Mouse (Mus musculus) limb, embryonic 13.5 days (tissue): ENCODE data around the gene Bbs1. TPM values are rescaled to one million over a fixed set of nuclear protein-coding genes. Genes with fewer than 3 reads are reported as not detected.
A peak's percentile ranks its signal among the peaks of the same experiment; 100 is the strongest.
"Not testable (repeated sequence)": the region's sequence is repeated elsewhere in the genome, so short reads cannot be mapped to it uniquely, and the experiment has no call there.

Experiments used
- ATAC-seq: fragments of 200-750 bp; cut with Nextera tagmentation; 2 replicates; pipeline ENCODE4 v1.8.0; 2017; ENCODE audit warnings: low read depth, moderate number of reproducible peaks, moderate TSS enrichment; ENCODE audit not compliant: low FRiP score
- H3K27ac ChIP-seq: fragments of 300-500 bp; sonication (generic); 2 replicates; pipeline ENCODE4 v1.5.1; 2015; ENCODE audit warnings: inconsistent platforms, mild to moderate bottlenecking, moderate library complexity
- H3K27me3 ChIP-seq: fragments of 300-500 bp; sonication (generic); 2 replicates; pipeline ENCODE4 v1.6.1; 2015; ENCODE audit warnings: mild to moderate bottlenecking, inconsistent platforms
- H3K36me3 ChIP-seq: fragments of 300-500 bp; sonication (generic); 2 replicates; pipeline ENCODE4 v1.6.1; 2015; ENCODE audit warnings: inconsistent platforms, mild to moderate bottlenecking, moderate library complexity
- H3K4me1 ChIP-seq: fragments of 300-500 bp; sonication (generic); 2 replicates; pipeline ENCODE4 v1.6.1; 2015; ENCODE audit warnings: inconsistent platforms
- H3K4me2 ChIP-seq: fragments of 300-500 bp; sonication (generic); replicated peaks from 2 replicates; pipeline ENCODE4 v1.6.1; 2015; ENCODE audit warnings: inconsistent platforms, mild to moderate bottlenecking, moderate library complexity
- H3K4me3 ChIP-seq: fragments of 300-500 bp; sonication (generic); 2 replicates; pipeline ENCODE4 v1.5.1; 2015; ENCODE audit warnings: moderate library complexity, mild to moderate bottlenecking, inconsistent platforms
- H3K9ac ChIP-seq: fragments of 300-500 bp; sonication (generic); 2 replicates; pipeline ENCODE4 v1.6.1; 2015; ENCODE audit warnings: mild to moderate bottlenecking, inconsistent platforms
- H3K9me3 ChIP-seq: fragments of 300-500 bp; sonication (generic); 2 replicates; pipeline ENCODE4 v1.6.1; 2016; ENCODE audit warnings: inconsistent platforms
- WGBS: fragments of 180-500 bp; shearing (Covaris S2); methylation state at CpG from one replicate; pipeline ENCODE4 v1.1.7; 2015; 5-methylcytosine and 5-hydroxymethylcytosine counted together
- polyA plus RNA-seq: library from polyadenylated mRNA; unstranded; fragments of >200 nt; fragmentation: Nextera tagmentation; extraction: Ambion mirVana; gene quantifications from 2 replicates; pipeline ENCODE4 v1.2.1, GENCODE M21; 2015

Bbs1 gene
- polyA plus RNA-seq, 1 experiment from 2014 or later: 3.5 TPM

GRCm38 (mm10) chr19:4878405-4879323, 27.8 kb downstream of the Bbs1 start, which contains the start of gene Zdhhc24:
TSS of gene Zdhhc24 (plus strand) at chr19:4878668.
- WGBS: under 1% methylated on average over 52 of the region's 52 CpGs
- H3K4me1 ChIP-seq: peaks cover 15% of the 10 kb centered on the region
- ATAC-seq: peak; percentile 98
- no peaks in the 10 kb centered on the region for H3K9me3 ChIP-seq
- H3K27me3 ChIP-seq: peaks cover 5% of the 10 kb centered on the region; the same call in 1 of the 2 replicates
- H3K4me2 ChIP-seq: peak within 1 kb of the TSS; percentile 90
- H3K9ac ChIP-seq: peak within 1 kb of the TSS; percentile 84
- H3K4me3 ChIP-seq: peak within 1 kb of the TSS; percentile 97
- peaks cover 10% of the 10 kb centered on the region; the same call in 1 of the 2 replicates for H3K36me3 ChIP-seq
- peak within 1 kb of the TSS; percentile 58 for H3K27ac ChIP-seq

DNA sequence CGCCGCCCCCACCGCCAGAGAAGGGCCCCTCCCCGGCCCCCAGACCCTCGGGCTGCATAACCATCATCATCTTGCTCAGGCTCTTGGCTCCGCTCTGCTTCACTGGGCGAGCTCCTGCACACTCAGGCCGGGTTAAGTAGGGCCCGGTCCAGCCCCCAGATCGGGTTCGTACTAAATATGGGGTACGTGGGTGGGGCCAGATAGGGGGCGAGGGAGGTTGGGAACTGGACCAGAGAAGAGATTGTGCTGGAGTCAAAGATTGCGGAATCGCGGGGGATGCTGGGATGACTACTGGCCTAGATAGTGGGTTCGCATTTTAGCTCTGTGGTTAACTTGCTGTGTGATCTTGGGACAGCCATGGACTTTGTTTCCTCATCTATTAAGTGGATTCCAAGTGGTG, 28.6 kb downstream of the Bbs1 start, which contains the start of gene Actn3:
Actn3 (minus strand) TSS at position 125 of the 400 bp plus-strand sequence.
- ATAC-seq: peak; percentile 5; the same call in 1 of the 2 replicates
- peaks cover 5% of the 10 kb centered on the region; the same call in 1 of the 2 replicates for H3K27me3 ChIP-seq
- H3K9ac ChIP-seq: peak within 1 kb of the TSS; percentile 84
- 2% methylated on average over 17 of the region's 17 CpGs for WGBS
- peak within 1 kb of the TSS; percentile 97 for H3K4me3 ChIP-seq
- H3K27ac ChIP-seq: peak within 1 kb of the TSS; percentile 58
- peak within 1 kb of the TSS; percentile 90 for H3K4me2 ChIP-seq
- no peaks in the 10 kb centered on the region for H3K9me3 ChIP-seq
- 0 out of 2 replicates have a peak, but pooled peaks cover 3% of the 10 kb centered on the region for H3K36me3 ChIP-seq
- peaks cover 15% of the 10 kb centered on the region for H3K4me1 ChIP-seq

GRCm38 (mm10) chr19:4876755-4877154, 29.7 kb downstream of the Bbs1 start:
- no peak overlapping the region for H3K9ac ChIP-seq
- peak overlapping the region; percentile 90; the same call in 1 of the 2 replicates for H3K4me2 ChIP-seq
- 66% methylated on average over 3 of the region's 3 CpGs for WGBS
- H3K4me1 ChIP-seq: peaks cover 15% of the 10 kb centered on the region
- no peak overlapping the region for H3K27ac ChIP-seq
- H3K36me3 ChIP-seq: no peaks in the 10 kb centered on the region
- ATAC-seq: no peak
- H3K27me3 ChIP-seq: peaks cover 5% of the 10 kb centered on the region; the same call in 1 of the 2 replicates
- H3K9me3 ChIP-seq: no peaks in the 10 kb centered on the region
- no peak overlapping the region for H3K4me3 ChIP-seq

GRCm38 (mm10) chr19:4876241-4876640, 30.2 kb downstream of the Bbs1 start:
- Histone ChIP-seq H3K4me2 (no peak overlapping the region), H3K4me1 (peaks cover 15% of the 10 kb centered on the region), H3K36me3 (no peaks in the 10 kb centered on the region), H3K27ac (no peak overlapping the region), H3K27me3 (peaks cover 5% of the 10 kb centered on the region; the same call in 1 of the 2 replicates), H3K4me3 (no peak overlapping the region), H3K9ac (no peak overlapping the region), H3K9me3 (no peaks in the 10 kb centered on the region)
- 75% methylated on average over 2 of the region's 4 CpGs for WGBS
- no peak for ATAC-seq

DNA sequence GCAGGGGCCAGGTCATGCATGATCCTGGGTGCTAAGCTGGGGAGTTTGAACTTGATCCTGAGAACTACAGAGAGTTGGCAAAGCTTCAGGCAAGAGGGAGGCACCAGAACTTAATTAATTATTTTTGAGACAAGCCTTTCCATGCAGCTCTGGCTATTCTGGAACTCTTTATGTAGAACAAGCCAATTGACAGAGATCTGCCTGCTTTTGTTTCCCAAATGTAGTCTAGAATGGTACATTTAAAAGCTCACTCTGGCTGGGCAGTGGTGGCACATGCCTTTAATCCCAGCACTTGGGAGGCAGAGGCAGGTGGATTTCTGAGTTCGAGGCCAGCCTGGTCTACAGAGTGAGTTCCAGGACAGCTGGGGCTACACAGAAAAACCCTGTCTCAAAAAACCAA, 31.8 kb downstream of the Bbs1 start:
- 85% methylated on average over 1 of the region's 1 CpGs for WGBS
- not testable (repeated sequence) for H3K9ac ChIP-seq, H3K4me2 ChIP-seq, H3K4me3 ChIP-seq, H3K9me3 ChIP-seq, H3K27me3 ChIP-seq, ATAC-seq, H3K36me3 ChIP-seq, H3K27ac ChIP-seq
- peaks cover 15% of the 10 kb centered on the region for H3K4me1 ChIP-seq

DNA sequence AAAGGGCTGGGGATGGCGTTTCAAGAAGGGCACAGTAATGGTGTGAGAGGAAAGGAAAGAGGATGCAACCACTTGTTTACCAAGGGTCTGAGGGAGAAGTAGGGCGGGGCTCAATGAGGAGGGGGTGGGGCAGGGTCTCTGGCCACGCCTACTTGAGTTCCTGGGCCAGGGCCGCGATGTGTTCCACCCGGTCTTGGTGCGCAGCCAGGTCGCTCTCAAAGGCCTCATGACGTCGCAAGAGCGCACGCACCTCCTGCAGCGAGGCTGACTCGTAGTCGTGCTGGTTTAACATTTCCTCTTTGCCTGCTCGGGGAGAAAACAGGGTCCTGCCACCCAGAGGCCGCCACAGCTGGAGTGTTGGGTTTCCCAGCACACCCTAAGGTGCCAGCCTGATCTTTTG, 41.3 kb downstream of the Bbs1 start:
- peak overlapping the region; percentile 41 for H3K4me2 ChIP-seq
- ATAC-seq: no peak
- peaks cover 4% of the 10 kb centered on the region for H3K36me3 ChIP-seq
- H3K9me3 ChIP-seq: no peaks in the 10 kb centered on the region
- H3K27ac ChIP-seq: no peak overlapping the region
- H3K4me1 ChIP-seq: peaks cover 5% of the 10 kb centered on the region; the same call in 1 of the 2 replicates
- H3K27me3 ChIP-seq: peaks cover 26% of the 10 kb centered on the region
- 4% methylated on average over 17 of the region's 17 CpGs for WGBS
- peak overlapping the region; percentile 15; the same call in 1 of the 2 replicates for H3K4me3 ChIP-seq
- no peak overlapping the region for H3K9ac ChIP-seq

GRCm38 (mm10) chr19:4863048-4863447, 43.4 kb downstream of the Bbs1 start:
- ATAC-seq: no peak
- 80% methylated on average over 6 of the region's 6 CpGs for WGBS
- H3K9ac ChIP-seq: no peak overlapping the region
- peaks cover 5% of the 10 kb centered on the region; the same call in 1 of the 2 replicates for H3K4me1 ChIP-seq
- no peak overlapping the region for H3K27ac ChIP-seq
- no peak overlapping the region for H3K4me3 ChIP-seq
- H3K27me3 ChIP-seq: peaks cover 22% of the 10 kb centered on the region
- no peaks in the 10 kb centered on the region for H3K9me3 ChIP-seq
- H3K36me3 ChIP-seq: peaks cover 7% of the 10 kb centered on the region
- no peak overlapping the region for H3K4me2 ChIP-seq

DNA sequence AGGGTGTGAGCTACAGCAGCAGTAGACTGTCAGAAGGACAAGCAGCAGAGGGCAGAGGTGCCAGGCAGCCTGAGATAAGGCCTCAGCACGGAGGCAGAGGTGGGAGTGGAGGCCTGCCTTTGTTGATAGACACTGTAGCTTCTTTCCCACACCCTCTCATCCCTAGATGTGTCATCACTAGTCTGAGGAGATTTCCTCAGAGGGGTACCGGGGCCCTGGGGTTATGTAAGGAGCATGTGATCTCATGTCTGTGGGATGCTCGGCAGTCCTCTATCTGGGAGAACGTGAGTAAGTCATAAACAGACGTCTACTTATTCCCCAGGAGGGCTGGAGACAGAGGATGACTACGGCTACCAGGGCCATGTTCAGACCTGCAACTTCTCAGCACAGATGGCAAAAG, 47.3 kb downstream of the Bbs1 start:
- Histone ChIP-seq H3K4me2 (no peak overlapping the region), H3K4me3 (no peak overlapping the region), H3K9ac (no peak overlapping the region), H3K9me3 (no peaks in the 10 kb centered on the region), H3K36me3 (peaks cover 7% of the 10 kb centered on the region), H3K27me3 (0 out of 2 replicates have a peak, but pooled peaks cover 4% of the 10 kb centered on the region), H3K27ac (no peak overlapping the region), H3K4me1 (peaks cover 7% of the 10 kb centered on the region; the same call in 1 of the 2 replicates)
- 76% methylated on average over 6 of the region's 6 CpGs for WGBS
- no peak for ATAC-seq

- peaks cover 7% of the 10 kb centered on the region for H3K36me3 ChIP-seq
- ATAC-seq: no peak
- H3K9me3 ChIP-seq: no peaks in the 10 kb centered on the region
- H3K9ac ChIP-seq: no peak overlapping the region
- no peaks in the 10 kb centered on the region for H3K27me3 ChIP-seq
- H3K4me2 ChIP-seq: peak overlapping the region; percentile 98
- H3K27ac ChIP-seq: no peak overlapping the region
- peak overlapping the region; percentile 63 for H3K4me3 ChIP-seq
- WGBS: 81% methylated on average over 4 of the region's 4 CpGs
- H3K4me1 ChIP-seq: peaks cover 7% of the 10 kb centered on the region; the same call in 1 of the 2 replicates
Observed at GRCm38 (mm10) chr19:4855951-4856350, 50.5 kb downstream of the Bbs1 start.

DNA sequence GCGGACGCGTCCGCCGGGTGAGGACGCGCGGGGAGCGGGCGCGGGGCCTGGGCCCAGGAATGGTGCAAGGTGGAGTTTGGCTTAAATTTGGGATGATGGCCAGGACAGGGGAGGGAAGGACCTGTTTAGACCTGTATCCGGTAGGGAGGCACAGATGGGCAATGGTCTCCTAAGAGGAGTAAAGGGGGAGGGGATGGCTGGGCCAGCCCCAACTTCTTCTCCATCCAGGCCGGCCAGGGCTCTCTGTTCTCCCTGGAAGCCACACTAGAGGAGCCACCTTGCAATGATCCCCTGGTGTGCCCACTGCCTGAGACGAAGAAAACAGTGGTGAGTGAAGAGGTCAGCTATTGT, 51.0 kb downstream of the Bbs1 start:
- Histone ChIP-seq H3K27me3 (no peaks in the 10 kb centered on the region), H3K4me1 (peaks cover 7% of the 10 kb centered on the region; the same call in 1 of the 2 replicates), H3K9me3 (no peaks in the 10 kb centered on the region), H3K36me3 (peaks cover 6% of the 10 kb centered on the region), H3K9ac (peak overlapping the region; percentile 77), H3K27ac (no peak overlapping the region), H3K4me3 (peak overlapping the region; percentile 63), H3K4me2 (peak overlapping the region; percentile 98)
- ATAC-seq: peak; percentile 32; the same call in 1 of the 2 replicates
- 3% methylated on average over 14 of the region's 14 CpGs for WGBS

DNA sequence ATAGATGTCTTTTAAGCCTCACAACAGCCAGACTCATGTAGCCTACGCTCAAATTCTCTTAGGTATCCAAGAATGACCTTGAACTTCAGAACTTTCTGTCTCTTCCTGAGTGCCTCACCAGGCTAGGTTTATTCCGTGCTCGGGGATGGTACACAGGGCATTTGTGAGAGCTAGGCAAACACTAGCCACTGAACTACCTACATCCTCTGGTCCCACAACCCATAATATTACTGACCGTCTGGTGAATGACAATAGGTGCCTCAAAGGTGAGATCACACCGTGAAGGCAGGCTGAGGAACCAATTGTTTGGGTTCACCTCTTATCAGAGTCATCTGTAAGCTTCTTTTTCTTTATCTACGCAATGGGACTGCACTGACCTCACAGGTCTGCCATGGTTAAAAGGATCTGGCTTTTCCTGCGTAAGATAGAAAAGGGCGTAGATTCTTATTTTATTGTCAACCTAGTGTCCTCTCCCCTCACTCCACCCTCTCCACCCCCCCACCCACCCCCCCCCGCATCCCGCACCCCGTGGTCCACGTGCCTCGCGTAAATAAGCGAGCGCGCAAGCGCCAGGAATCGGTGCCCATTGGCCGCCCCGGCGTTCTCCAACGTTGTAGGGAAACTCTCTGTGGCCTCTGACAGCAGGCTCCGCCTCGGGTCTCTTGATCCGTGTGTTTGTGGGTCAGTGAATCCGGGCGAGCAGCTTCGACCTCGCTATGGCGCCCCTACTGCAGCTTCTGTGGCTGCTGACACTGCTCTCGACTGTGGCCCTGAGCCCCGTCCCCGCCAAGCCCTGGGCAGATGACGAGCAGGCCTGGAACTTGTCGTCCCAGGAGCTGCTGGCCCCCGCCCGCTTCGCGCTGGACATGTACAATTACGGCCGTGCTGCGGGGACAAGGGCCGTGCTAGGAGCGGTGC, 51.6 kb downstream of the Bbs1 start, which contains the start of gene Ctsf:
Ctsf (plus strand) TSS at position 579 of the 918 bp plus-strand sequence.
- Histone ChIP-seq H3K4me2 (peak within 1 kb of the TSS; percentile 98), H3K36me3 (no peaks in the 10 kb centered on the region; the same call in 1 of the 2 replicates), H3K9me3 (no peaks in the 10 kb centered on the region), H3K4me1 (peaks cover 7% of the 10 kb centered on the region; the same call in 1 of the 2 replicates), H3K4me3 (peak within 1 kb of the TSS; percentile 63), H3K9ac (peak within 1 kb of the TSS; percentile 77), H3K27ac (no peak within 1 kb of the TSS), H3K27me3 (no peaks in the 10 kb centered on the region)
- 4% methylated on average over 45 of the region's 45 CpGs for WGBS
- peak; percentile 84 for ATAC-seq
